Mouse (Mus musculus) ES-Bruce4 (cell line): ENCODE results near the gene Col6a6. TPM values are rescaled to one million over a fixed set of nuclear protein-coding genes. Genes with fewer than 3 reads are reported as not detected.
"Not testable (repeated sequence)": the region's sequence is repeated elsewhere in the genome, so short reads cannot be mapped to it uniquely, and the experiment has no call there.

Experiments used
- H3K27ac ChIP-seq: 2 replicates; pipeline ENCODE4 v1.5.1; 2012; ENCODE audit warnings: low read length, inconsistent platforms; ENCODE audit not compliant: insufficient read depth
- H3K27me3 ChIP-seq: 2 replicates; pipeline ENCODE4 v1.6.1; 2012; ENCODE audit warnings: mild to moderate bottlenecking, low read length, inconsistent platforms; ENCODE audit not compliant: control insufficient read depth, poor library complexity, insufficient read depth, severe bottlenecking
- H3K36me3 ChIP-seq: 2 replicates; pipeline ENCODE4 v1.6.1; 2012; ENCODE audit warnings: inconsistent platforms, mild to moderate bottlenecking, low read length, moderate library complexity; ENCODE audit not compliant: control insufficient read depth, poor library complexity, insufficient read depth, severe bottlenecking
- H3K4me1 ChIP-seq: one replicate; pipeline ENCODE4 v1.8.1; 2011; ENCODE audit warnings: low read length; ENCODE audit not compliant: control insufficient read depth, insufficient read depth
- H3K4me3 ChIP-seq: 2 replicates; pipeline ENCODE4 v1.5.1; 2011; ENCODE audit warnings: low read depth, mild to moderate bottlenecking, low read length
- H3K9ac ChIP-seq: 2 replicates; pipeline ENCODE4 v1.6.1; 2012; ENCODE audit warnings: low read depth, mild to moderate bottlenecking, inconsistent platforms; ENCODE audit not compliant: poor library complexity, severe bottlenecking
- H3K9me3 ChIP-seq: replicated peaks from 2 replicates; pipeline ENCODE4 v1.6.1; 2012; ENCODE audit warnings: mild to moderate bottlenecking, low read length, inconsistent platforms; ENCODE audit not compliant: control insufficient read depth, poor library complexity, insufficient read depth, severe bottlenecking
- CTCF ChIP-seq: IDR thresholded peaks from one replicate; pipeline ENCODE4 v1.8.1; 2011; ENCODE audit warnings: low read depth, low read length
- EP300 ChIP-seq: IDR thresholded peaks from 2 replicates; pipeline ENCODE4 v1.6.1; 2011; ENCODE audit warnings: low read depth, low read length; ENCODE audit not compliant: insufficient read depth
- POLR2A ChIP-seq: IDR thresholded peaks from one replicate; pipeline ENCODE4 v1.8.1; 2011; ENCODE audit warnings: low read length; ENCODE audit not compliant: insufficient read depth
- polyA plus RNA-seq: library from polyadenylated mRNA; stranded (reverse); fragments of >200 nt; gene quantifications from 2 replicates; pipeline ENCODE4 v1.2.4, GENCODE M21; 2011; ENCODE audit warnings: low read depth; ENCODE audit not compliant: missing spikeins, insufficient read depth, insufficient read length

Gene Col6a6
- polyA plus RNA-seq, 1 experiment = not detected

DNA sequence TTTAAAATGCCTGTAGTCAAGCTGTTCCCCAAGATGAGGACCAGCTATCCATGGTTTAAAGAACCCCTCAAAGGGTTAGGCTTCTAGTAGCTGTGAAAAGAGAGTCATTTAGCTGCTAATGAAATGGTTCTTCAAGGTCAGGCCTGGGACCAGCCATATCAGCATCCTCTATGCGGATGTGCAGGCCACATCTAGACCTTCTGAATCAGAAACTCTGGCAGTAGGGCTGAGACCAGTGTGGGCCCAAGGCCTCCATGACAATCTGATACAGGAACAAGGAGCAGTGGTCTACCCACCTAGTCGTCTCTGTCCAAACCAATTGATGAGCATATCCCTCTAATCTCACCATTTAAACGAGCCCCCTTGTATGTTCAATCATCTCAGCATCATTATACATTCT lies 23.1 kb upstream of the Col6a6 start:
- Histone ChIP-seq H3K27me3 (no peaks in the 10 kb centered on the region), H3K9me3 (no peaks in the 10 kb centered on the region; the same call in 1 of the 2 replicates), H3K36me3 (no peaks in the 10 kb centered on the region), H3K9ac (no peak overlapping the region), H3K27ac (no peak overlapping the region), H3K4me1 (no peaks in the 10 kb centered on the region), H3K4me3 (no peak overlapping the region)
- TF ChIP-seq EP300 = no peak
- no peak for TF ChIP-seq POLR2A
- no peak for TF ChIP-seq CTCF

- H3K36me3 ChIP-seq = no peaks in the 10 kb centered on the region
- TF ChIP-seq EP300 (no peak), CTCF (no peak), POLR2A (no peak)
- no peaks in the 10 kb centered on the region for H3K4me1 ChIP-seq
- H3K27me3 ChIP-seq = no peaks in the 10 kb centered on the region
- no peaks in the 10 kb centered on the region; the same call in 1 of the 2 replicates for H3K9me3 ChIP-seq
- H3K9ac ChIP-seq = no peak overlapping the region
- no peak overlapping the region for H3K4me3 ChIP-seq
- no peak overlapping the region for H3K27ac ChIP-seq
These were observed 20.4 kb upstream of the Col6a6 start for GRCm38 (mm10) chr9:105848396-105848795.

GRCm38 (mm10) chr9:105847261-105847660 lies 19.3 kb upstream of the Col6a6 start:
- Histone ChIP-seq H3K4me3 (no peak overlapping the region), H3K36me3 (no peaks in the 10 kb centered on the region), H3K27ac (no peak overlapping the region), H3K4me1 (no peaks in the 10 kb centered on the region), H3K9me3 (no peaks in the 10 kb centered on the region; the same call in 1 of the 2 replicates), H3K9ac (no peak overlapping the region), H3K27me3 (no peaks in the 10 kb centered on the region)
- no peak for TF ChIP-seq CTCF
- TF ChIP-seq POLR2A = no peak
- TF ChIP-seq EP300 = no peak

DNA sequence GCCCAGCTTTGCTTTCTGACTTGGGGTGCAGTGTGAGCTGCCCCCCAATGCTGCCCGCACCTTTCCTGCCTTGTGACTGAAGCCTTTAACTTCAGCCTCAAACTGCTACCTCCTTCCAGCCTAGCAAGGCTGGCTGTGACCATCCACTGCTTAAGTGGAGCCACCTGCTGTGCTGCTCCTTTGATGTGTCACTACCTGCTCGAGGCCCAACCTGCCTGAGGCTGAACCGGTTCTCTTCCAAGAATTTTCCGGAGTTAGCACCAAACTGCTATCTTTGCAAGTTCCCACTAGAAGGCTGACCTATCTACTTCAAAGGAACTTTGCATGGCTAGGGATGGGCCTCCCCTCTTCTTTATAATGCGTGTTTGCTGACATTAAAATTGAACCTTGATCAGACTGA lies 13.4 kb upstream of the Col6a6 start:
- H3K27ac ChIP-seq, H3K4me1 ChIP-seq, H3K36me3 ChIP-seq, H3K27me3 ChIP-seq, H3K4me3 ChIP-seq, H3K9ac ChIP-seq, H3K9me3 ChIP-seq: not testable (repeated sequence)

- Histone ChIP-seq H3K36me3 (no peaks in the 10 kb centered on the region), H3K27ac (peak overlapping the region; percentile 69), H3K27me3 (no peaks in the 10 kb centered on the region), H3K4me3 (no peak overlapping the region), H3K9me3 (no peaks in the 10 kb centered on the region), H3K9ac (no peak overlapping the region), H3K4me1 (no peaks in the 10 kb centered on the region)
- TF ChIP-seq POLR2A (no peak), CTCF (no peak), EP300 (no peak)
These were observed 11.2 kb upstream of the Col6a6 start for GRCm38 (mm10) chr9:105839147-105839515.

- Histone ChIP-seq H3K27ac (peak overlapping the region; percentile 69), H3K4me1 (peaks cover 2% of the 10 kb centered on the region), H3K36me3 (no peaks in the 10 kb centered on the region), H3K27me3 (no peaks in the 10 kb centered on the region), H3K9me3 (no peaks in the 10 kb centered on the region), H3K4me3 (no peak overlapping the region), H3K9ac (no peak overlapping the region)
- TF ChIP-seq POLR2A = no peak
- TF ChIP-seq EP300 = peak; percentile 93
- peak; percentile 5 for TF ChIP-seq CTCF
These were observed 10.6 kb upstream of the Col6a6 start for GRCm38 (mm10) chr9:105838396-105839146.
